Mouse (Mus musculus): ENCODE measurements at regions not wholly inside any gene's neighbourhood (a gene's known extent, or its start where the extent isn't known, plus 50 kb on each side); places are given as distances from the start of the nearest gene placed in this dataset.
"Not testable (repeated sequence)": the region's sequence is repeated elsewhere in the genome, so short reads cannot be mapped to it uniquely, and the experiment has no call there.

DNA sequence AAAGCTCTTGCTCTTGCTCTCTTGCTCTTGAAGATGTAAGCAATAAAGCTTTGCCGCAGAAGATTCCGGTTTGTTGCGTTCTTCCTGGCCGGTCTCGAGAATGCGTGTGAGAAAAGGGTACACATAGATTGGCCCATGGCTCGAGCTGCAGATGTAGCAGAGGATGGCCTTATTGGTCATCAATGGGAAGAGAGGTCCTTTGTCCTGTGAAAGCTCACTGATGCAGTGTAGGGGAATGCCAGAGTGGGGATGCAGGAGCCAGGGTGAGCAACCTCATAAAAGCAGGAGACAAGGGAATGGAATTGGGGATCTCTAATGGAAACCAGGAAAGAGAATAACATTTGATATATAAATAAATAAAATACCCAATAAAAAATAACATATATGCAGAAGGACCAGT, 63.7 kb upstream of the Prl2c3 start:
- H3K36me3 ChIP-seq; DNase-seq (ENCODE audit: low spot score); H3K4me3 ChIP-seq; H3K27me3 ChIP-seq (ENCODE audit: low read depth, poor library complexity, severe bottlenecking); H3K27ac ChIP-seq (replicated peaks); H3K4me1 ChIP-seq: not testable (repeated sequence)
- 91% methylated on average over 7 of the region's 7 CpGs for WGBS
- H3K9me3 ChIP-seq (replicated peaks) = peaks cover 73% of the 10 kb centered on the region

DNA sequence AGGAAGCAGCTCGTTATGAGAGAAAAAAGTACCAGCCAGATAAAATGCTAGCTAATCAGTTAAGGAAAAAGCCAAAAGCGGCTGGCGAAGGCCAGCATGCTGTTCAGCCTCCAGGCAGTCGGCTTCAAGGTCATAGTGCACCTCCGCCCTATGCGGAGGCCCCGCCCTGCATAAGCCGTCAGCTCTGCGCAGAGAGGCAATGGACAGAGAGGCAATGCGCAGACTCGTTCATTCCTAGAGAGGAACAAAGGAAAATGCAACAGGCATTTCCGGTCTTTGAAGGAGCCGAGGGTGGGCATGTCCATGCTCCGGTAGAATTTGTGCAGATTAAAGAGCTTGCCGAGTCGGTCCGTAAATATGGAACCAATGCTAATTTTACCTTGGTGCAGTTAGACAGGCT, 61.1 kb upstream of the Prl2c3 start:
- 95% methylated on average over 16 of the region's 17 CpGs for WGBS
- not testable (repeated sequence) for H3K27me3 ChIP-seq (ENCODE audit: low read depth, poor library complexity, severe bottlenecking); H3K4me3 ChIP-seq; H3K27ac ChIP-seq (replicated peaks); H3K36me3 ChIP-seq; H3K4me1 ChIP-seq; DNase-seq (ENCODE audit: low spot score)
- H3K9me3 ChIP-seq (replicated peaks) = peaks cover 82% of the 10 kb centered on the region

DNA sequence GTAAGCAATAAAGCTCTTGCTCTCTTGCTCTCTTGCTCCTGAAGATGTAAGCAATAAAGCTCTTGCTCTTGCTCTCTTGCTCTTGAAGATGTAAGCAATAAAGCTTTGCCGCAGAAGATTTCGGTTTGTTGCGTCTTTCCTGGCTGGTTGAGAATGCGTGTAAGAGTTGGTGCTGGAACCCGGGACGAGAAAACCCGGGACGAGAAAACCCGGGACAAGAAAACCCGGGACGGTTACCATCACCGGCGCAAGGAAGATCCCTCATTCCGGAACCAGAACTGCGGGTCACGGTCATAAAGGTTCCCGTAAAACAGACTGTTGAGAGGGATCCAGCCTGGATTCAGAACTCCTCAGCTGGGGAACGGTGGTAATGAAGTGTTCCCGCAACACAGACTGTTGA, 60.1 kb upstream of the Prl2c3 start:
- H3K36me3 ChIP-seq; H3K4me1 ChIP-seq; H3K27ac ChIP-seq (replicated peaks); DNase-seq (ENCODE audit: low spot score); H3K27me3 ChIP-seq (ENCODE audit: low read depth, poor library complexity, severe bottlenecking); H3K4me3 ChIP-seq: not testable (repeated sequence)
- peaks cover 76% of the 10 kb centered on the region for H3K9me3 ChIP-seq (replicated peaks)
- 94% methylated on average over 19 of the region's 19 CpGs for WGBS

Data from midbrain, embryonic 10.5 days (tissue).